Mouse (Mus musculus): ENCODE results near the gene 4933411K16Rik.

4933411K16Rik gene

DNA sequence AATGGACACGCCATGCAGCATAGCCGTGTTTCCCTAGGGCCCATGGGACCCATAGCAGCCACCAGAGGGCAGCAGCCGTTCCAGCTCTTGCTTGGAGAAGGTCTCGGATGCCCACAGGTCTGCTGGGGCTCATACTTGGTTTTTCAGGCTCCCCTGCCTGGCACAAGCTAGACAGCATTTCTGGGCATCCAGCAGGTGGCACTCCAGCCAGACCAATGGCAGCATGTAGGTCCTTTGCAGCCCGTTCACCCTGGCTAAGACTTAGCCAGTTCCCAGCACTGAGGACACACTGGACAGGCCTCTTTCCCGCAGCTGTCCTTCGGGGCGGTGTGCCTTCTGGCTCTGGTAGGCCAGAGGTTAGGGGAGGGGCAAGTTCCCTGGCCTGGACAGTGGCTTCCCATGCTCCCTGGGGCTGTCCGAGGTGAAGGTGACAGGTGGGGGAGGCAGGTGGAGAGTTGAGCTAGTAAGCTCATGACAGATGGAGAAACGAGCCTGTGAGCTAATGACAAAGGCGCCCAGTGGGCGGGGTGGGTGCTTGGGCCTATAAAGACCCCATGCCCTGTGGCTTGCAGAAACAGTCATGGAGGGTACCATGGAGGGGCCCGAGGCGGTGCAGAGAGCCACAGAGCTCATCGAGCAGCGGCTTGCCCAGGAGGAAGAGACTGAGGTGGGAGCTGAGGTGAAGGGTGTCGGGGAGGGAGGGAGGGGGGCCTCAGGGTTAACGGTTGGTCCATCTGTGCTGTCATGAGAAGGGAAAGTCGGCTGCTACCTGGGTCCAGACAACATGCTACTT lies 16.4 kb upstream of the 4933411K16Rik start, which contains the start of gene Ankrd2:
TSS of gene Ankrd2 (plus strand) at position 545 of the 793 bp plus-strand sequence.
- no peak for DNase-seq (ENCODE audit: low read depth, low spot score)

DNA sequence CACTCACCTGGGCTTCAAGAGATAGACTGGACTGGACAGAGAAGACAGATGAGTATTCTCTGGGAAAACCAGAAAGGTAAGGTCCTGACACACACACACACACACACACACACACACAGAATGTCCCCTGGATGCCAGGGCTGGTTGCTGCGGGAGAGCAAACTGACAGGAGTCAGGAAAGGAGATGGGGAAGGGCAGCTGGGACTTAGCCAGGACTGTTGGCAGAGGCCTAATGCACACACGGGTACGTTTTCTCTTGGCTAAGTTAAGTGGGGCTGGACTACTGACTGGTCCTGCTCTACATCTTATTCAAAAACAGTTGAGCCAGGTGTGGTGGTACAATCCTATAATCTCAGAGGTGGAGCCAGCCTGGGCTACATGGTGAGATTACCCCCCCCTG lies 15.7 kb upstream of the 4933411K16Rik start:
- no peak for DNase-seq (ENCODE audit: low read depth, low spot score)

DNA sequence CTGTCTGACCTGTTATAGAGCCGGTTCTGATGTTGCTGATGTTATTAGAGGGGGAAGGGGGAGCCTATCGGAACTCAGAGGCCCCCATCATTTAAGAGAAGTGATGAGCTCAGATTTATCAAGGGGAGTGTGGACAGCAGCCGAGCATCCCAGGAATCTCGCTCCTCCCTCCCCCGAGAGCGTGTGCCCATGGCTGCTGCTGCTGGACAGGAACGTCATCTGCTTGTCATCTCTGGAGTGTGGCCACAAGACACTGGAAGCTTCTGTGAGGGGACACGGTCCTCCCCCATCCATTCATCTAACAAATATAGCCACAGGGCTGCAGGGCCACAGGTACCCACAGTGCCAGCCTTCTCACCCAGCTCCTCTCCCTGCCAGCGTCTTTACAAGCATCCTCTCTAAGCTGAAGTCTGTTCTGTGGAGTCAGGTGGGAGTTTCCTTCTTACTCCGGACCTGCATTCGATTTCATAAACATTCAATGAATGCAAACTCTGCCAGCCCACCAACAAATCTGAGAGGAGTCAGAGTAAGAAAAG lies 14.8 kb upstream of the 4933411K16Rik start:
- DNase-seq (ENCODE audit: low read depth, low spot score) = no peak

DNA sequence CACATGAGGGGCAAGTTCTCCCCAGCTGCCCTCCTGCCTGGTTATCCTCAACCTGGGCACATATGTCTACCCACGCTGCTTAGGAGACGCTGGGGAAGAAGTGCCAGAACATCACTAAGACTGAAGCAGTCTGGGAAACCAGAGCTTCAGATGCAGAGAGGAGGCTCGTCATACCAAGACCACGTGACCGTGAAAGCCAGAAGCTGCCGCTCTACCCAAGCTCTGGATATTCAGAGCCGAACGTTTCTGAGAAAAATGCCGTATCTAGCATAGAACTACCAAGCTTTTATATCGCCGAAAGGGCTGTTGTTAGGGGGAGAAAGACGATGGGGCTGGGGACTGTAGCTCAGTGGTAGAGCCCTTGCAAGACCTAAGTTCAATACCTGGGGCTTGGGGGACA lies 13.7 kb upstream of the 4933411K16Rik start:
- DNase-seq (ENCODE audit: low read depth, low spot score) = no peak

DNA sequence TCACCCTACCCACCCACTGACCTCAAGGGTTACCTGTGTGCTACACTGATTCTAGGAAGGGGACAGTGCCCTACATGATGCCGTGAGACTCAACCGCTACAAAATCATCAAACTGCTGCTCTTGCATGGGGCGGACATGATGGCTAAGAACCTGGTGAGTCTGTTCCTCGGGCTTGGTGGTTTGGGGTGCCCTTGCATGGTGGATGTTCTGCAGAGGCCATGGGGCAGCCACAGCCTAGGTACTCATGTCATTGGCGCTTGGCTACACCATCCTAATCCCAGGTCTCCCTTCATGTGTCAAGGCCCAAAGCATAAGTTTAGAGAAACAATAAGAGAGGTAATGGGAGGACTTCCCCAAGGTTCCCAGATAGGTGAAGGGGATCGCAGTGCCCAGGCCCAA lies 8.1 kb upstream of the 4933411K16Rik start:
- DNase-seq (ENCODE audit: low read depth, low spot score) = no peak

DNA sequence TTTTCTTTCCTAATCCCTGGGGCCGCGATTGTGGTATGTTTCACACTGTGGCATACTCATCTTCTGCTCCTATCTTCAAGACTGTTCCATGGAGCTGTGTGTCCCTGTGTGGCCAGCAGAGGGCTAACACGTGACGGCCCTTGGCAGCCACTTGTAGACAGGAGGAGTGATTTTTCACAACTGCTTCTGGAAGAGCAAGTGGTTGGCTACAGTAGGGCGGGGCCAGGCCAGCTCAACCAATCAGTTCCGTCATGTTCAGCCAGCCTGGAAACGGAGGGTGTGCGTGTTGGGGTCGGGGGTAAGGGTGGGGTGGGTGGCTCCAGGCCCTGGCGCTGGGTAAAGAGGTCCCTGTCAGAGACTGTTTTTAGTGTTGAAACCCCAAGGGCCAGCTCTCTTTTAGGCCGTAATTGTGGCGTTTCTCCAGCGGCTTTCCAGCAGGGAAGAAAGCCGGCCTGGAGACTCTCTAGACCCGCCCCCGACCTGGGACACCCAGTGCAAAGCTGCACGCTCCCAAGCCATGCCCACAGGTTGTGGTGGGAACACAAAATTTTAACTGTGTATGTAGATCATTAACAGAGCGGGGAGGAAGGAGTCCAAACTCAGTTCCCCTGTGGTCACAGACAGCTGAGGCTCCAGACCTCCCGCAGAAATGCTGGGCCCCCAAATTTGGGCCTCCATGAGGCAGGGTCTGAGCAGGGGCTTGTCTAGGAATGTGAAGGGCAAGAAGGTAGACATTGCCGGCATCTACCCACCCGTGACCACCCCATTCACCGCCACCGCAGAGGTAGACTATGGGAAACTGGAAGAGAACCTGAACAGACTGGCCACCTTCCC lies 6.6 kb upstream of the 4933411K16Rik start, which contains the start of gene Hoga1:
TSS of gene Hoga1 (plus strand) at position 342 of the 834 bp plus-strand sequence.
- no peak for DNase-seq (ENCODE audit: low read depth, low spot score)

DNA sequence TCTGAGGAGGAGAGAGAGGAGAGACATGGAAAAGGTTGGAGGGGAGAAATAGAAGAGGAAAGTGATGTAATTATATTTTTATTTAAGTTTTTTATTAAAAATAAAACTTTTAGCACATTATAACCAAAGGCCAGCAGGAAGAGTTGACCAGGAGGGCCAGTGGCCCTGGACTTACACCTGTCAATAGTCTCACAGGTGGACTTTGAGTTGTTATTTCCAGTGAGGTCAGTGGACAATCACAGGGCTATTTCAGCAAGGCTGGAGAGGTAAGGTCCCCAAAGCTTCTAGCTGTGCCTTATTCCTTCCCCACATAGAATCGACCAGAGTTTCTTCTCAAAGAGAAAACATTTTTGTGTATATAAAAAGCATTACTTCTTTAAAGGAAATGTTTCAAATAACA lies 1.8 kb upstream of the 4933411K16Rik start:
- DNase-seq (ENCODE audit: low read depth, low spot score) = no peak

DNA sequence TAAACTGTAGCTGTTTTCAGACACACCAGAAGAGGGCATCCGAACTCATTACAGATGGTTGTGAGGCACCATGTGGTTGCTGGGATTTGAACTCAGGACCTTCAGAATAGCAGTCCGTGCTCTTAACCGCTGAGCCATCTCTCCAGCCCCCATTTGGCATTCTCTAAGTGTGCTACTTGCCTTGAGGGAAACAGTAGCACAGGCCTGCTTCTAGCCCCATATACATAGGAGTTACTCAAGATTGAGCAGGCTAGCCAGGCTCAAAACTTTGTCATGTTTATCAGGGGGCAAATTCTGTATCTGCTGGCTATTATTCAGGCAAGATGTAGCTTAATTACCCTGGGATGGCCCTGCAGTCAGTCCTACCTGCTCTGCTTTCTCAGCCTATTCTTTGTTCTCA lies 697 bp upstream of the 4933411K16Rik start:
- DNase-seq (ENCODE audit: low read depth, low spot score) = no peak

DNA sequence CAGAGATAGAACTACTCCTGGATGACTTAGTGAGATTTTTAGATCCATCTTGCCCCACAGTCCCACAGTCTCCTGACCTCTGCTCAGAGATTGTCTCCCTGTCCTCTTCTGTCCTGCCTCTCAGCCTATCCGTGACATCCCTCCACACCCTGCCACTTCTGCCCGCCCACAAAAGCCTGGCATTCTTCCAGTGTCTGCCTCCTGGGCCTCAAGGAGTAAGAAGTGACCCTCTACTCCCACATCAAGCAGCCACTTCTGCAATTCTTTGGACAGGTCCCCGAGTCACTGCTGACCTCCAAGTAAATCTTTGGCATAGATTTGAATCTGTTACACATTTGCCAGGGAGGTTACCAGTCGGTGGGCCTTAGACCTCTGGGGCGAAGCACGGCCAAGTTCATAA lies 2.2 kb downstream of the 4933411K16Rik start:
- no peak for DNase-seq (ENCODE audit: low read depth, low spot score)

DNA sequence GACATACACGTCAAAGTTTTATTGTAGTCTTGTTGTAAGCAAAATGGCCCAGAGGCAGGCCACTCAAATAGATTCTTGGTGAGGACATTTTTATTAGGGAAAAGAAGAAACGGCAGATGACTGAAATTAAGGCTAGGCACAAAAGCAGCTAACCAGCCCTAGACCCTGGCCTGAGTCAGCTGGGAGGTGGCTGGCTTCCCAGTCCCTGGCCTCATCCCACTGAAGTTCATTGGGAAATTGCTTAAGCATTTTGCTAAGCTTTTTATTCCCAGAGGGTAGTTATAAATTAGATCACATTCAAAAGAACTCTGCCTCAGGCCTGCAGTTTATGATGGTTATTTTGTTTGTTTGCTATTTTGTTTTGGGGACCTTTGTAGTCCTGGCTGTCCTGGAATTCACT lies 3.8 kb downstream of the 4933411K16Rik start:
- DNase-seq (ENCODE audit: low read depth, low spot score) = no peak

DNA sequence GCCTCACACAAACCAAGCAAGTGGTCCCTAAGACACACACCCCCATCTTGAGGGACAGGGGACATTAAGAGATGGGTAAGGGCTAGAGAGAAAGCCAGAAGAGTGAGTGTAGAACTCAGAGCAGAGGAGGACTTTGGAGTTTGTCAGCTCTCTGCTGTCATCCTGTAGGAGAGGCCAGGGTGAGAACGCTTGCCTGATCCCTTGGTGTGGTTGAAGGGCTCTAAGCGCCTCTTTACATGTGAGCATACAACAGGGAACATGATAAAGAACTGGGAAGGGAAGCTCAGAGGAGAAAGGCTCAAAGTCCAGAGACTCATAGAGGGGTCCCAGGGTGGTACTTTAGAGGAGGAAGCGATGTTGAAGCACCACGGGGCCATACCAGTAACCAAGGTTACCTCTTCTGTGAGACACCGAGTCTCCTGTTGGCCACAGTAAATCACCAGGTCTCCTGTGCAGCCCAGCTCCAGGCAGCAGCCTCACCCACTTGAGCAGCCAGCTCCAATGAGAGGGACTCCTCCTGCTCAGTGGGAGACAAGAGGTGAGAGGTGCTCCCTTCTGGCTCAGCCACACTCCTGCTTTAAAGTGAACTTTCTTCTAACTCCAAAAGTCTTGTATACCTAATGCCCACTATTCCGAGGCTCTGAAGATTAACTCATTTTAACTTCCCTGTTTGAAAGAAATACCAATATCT lies 4.8 kb downstream of the 4933411K16Rik start:
- no peak for DNase-seq (ENCODE audit: low read depth, low spot score)

DNA sequence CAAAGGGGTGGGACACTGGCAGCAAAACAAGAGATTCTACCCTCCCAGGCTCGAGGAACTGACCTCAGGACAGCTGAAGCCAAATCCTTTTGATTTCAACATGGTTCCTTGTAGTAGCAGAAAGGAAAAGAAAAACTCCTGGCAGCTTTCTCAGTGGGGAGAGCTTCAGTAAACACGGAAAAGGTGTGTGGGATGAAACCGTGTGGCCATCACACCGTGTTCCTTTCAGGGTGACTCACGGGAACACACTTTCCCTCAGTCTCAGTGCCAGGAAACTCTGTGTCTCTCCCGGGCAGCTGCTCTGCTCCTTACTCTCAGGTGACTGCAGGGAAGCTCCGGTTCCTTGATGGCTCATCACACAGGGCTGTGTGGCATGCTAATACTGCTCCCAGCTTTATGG lies 6.4 kb downstream of the 4933411K16Rik start:
- DNase-seq (ENCODE audit: low read depth, low spot score) = no peak

DNA sequence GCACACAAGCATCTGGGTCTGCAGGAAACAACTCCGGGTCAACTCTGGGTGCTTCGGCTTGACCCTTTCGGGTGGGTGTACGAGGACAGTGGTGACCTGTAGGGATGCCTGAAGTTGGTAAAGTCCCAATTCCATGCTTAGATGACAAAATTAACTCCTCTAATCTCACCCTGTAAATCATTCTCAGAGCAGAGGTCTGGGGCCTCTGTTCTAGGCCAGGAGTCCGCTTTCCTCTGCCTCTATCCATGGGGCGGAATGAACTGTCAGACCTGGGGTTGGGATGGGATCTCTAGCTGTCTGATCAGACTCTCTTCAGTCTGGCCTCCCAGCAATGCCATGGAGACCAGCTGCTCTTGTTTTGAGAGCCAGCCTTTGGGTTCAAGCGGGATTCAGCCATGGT lies 9.4 kb downstream of the 4933411K16Rik start:
- DNase-seq (ENCODE audit: low read depth, low spot score) = no peak

DNA sequence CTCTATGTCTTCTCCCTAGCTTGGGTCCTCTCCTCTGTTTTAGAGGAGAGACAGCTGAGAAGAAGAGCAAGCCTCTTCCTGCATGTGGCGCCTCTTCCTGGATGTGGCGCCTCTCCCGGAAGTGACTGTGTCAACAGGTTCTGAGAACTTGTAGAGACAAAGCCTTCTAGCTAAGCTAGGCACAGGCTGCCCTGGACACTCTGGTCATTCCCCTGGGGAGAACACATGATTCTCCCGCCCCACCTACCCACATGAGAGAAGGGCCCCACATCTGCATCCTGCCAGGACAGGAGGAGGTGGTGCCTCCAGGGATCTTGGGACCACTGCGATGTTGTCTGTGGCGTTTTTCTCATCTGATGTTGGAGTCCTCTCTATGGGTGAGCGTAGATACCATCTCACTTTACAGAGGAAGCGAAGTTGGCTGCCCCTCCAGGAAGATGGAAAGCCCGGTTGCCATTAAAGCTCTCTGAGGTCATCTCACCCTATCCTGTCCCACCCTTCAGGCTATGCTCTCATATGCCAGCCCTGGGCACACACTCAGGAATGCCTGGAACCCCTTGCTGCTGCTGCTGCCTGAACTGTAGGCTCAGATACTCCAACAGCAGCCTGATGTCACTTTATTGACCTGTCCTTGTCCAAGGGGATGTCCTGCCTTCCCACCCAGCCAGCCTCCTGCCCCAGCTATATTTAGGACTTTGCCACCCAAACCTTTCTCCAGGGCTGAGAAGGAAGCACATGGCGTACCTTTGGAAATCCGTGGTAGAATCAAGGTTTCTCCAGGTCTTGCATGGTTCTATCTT lies 16.6 kb downstream of the 4933411K16Rik start:
- DNase-seq (ENCODE audit: low read depth, low spot score) = no peak

DNA sequence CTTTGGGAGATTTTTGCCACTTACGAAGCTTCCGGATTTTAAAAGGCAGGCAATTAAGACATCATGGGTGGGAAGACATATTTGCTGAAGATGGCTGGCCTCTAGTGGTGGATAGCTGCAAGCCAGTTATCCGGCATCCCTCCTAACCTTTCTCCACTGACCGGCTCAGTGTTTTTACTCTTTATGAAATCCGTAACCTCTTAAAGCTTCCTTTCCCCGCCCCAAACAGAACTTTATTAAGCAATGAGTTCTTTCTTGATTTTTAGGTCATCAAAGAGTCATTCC lies 17.1 kb downstream of the 4933411K16Rik start:
- DNase-seq (ENCODE audit: low read depth, low spot score) = no peak

DNA sequence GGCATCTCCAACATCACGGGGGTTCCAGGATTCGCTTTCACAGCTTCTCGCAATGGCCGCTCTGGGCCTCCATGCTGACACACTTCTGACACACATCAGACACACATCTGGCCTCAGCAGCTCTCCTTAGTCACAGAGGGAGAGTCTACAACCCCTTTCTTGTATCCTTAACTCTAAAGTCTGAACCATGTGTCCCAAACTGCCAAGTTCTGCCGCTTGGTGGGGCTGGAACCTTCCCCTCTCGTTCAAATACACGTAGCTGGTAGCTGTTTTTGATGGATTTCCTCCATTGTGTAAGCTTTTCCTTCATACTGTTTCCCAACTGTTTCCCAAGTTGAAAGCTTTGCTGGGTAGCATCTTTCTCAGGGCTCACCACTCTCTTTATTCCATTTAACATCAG lies 19.2 kb downstream of the 4933411K16Rik start:
- no peak for DNase-seq (ENCODE audit: low read depth, low spot score)

DNA sequence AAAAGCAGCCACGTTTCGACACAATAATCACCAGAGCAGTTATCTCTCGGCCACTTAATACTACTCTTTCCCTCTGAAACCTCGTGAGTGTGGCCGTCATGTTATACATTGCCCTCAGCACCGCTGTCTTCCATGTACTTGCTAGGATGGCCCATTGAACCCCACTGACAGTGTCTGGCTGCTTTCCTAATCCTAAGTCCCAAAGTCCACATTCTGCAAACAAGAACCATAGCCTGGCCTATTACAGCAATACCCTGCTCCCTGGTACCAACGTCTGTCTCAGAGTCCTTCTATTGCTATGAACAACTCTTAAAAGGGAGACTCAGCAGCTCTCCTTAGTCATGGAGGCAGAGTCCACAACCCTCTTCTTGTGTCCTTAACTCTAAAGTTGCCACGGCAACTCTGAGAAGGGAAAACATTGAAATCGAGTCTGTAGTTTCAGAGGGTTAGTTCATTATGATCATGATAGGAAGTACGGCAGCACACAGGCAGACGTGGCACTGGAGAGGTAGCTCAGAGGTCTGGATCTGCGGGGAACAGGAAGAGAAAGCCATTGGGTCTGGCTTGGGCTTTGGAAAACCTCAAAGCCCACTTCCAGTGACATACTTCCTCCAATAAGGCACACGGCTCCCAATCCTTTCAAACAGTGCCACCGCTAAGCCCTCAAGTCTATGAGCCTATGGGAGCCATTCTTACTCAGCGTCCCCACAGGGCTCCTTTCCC lies 20.0 kb downstream of the 4933411K16Rik start:
- no peak for DNase-seq (ENCODE audit: low read depth, low spot score)

DNA sequence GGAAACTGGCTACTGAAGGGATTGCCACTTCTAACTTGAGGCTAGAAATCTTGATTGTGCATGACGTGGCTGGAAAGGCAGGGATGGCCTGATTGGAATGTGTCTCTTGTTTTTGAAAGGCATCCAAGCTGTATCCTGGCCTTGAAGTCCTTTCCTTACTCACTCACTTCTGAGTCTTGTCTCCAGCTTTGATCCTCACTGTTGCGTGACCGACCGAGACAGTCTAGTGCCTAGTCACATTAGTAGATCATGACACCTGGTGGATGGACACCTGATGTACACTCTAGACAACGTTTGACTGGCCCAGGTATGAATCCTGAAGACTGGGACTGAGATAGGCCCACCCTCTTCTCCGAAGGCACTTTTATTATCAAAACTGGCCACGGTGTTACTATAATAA lies 20.8 kb downstream of the 4933411K16Rik start:
- no peak for DNase-seq (ENCODE audit: low read depth, low spot score)

DNA sequence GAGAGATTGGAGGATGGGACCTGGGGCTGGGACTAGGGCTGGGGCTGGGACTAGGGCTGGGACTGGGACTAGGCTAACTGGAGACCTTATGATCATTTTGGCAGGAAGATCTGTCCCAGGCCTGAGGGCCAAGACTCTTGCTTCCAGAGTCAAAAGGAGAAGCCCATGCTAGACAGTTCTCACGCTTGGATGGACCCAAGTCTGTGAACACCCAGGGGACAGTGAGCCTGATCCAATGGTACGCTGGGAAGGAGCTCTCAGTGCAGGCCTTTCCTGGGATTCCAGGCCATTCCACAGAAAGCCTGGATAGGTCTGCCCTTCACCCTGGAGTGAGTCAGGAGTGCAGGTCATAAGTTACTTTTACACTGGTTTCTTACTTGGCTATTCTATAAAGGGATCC lies 23.0 kb downstream of the 4933411K16Rik start:
- DNase-seq (ENCODE audit: low read depth, low spot score) = no peak

DNA sequence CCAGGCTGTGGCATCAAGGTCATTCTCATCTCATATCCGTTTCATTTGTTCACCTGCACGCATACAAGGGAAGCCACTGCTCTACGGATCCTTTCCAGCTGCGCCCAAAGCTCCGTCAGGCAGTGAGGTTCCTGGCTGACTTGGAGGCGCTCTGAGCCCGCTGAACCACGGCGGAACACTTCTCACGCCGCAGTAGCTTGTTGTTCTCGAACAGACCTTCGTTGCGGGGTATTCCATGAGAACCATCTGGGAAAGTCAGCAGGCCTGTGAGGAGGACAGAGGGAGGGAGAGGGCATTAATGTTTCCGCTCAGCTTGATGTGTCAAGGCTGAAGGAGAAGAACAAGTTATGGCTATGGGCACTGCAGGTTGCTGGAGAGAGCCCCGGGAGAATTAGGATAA lies 23.9 kb downstream of the 4933411K16Rik start:
- DNase-seq (ENCODE audit: low read depth, low spot score) = no peak

DNA sequence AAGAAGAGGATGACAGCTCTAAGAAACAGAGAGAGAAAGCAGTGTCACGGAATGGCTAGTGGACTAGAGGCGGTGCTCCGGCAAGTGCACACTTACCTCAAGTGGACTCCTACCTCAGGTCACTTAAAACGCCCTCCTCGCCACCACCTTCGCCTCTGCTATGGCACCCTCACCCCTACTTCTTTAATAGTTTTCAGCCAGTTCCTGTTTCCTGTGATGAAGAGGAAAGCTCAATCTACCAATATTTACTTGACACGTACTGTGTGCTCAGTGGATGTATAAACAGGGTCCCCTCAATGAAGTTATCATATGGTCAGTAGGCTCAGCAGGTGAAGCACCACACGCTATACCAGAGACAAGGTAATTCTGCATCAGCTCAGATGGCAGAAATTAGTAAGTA lies 26.5 kb downstream of the 4933411K16Rik start:
- no peak for DNase-seq (ENCODE audit: low read depth, low spot score)
